Mouse (Mus musculus) embryonic fibroblast, embryonic 13.5 days (primary cell): Measurements from ENCODE around the gene Htatip2.

Source experiments
- CTCF ChIP-seq: IDR thresholded peaks from 2 replicates; pipeline ENCODE4 v1.5.1; 2011; ENCODE audit warnings: mild to moderate bottlenecking, control low read depth, low read length, moderate library complexity, borderline replicate concordance; ENCODE audit not compliant: insufficient read depth
- POLR2A ChIP-seq: IDR thresholded peaks from 2 replicates; pipeline ENCODE4 v1.6.1; 2011; ENCODE audit warnings: low read depth, mild to moderate bottlenecking, control low read depth, low read length, moderate library complexity

DNA sequence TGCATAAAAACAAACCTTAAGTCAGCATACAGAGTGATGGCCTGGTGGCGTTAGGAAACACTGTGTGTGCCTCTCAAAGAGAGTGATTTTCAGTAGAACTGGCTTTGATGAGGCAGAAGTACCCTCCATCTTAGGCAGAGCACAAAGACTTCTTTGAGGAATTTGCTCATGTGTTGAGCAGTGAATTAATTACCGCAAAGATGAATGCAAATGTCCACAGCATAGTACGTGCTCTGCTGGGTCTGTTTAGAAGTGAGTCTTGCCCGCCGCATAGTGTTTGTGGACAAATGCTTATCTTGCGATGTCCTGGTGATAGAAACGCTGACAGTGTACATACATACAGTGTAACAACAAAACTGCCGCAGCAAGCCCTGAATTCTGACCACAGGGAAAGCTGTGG lies 19.5 kb upstream of the Htatip2 start:
- TF ChIP-seq CTCF = no peak
- no peak for TF ChIP-seq POLR2A
